In genomic region chr12:105613559-105613958, GRCm38 (mm10) we compare ENCODE assay signal across 21 mouse cellular contexts. TPM values are rescaled to one million over a fixed set of nuclear protein-coding genes. Genes with fewer than 3 reads are reported as not detected.
A peak's percentile ranks its signal among the peaks of the same experiment; 100 is the strongest.
DNase-seq lines count a peak whose midpoint lies in the region; TF ChIP-seq lines count a peak whose summit lies in the region.
"Had no signal": no experiment of that assay in that cellular context is flagged by ENCODE, and none has a peak within 500 bp of the region (broad histone marks: within the 10 kb centered on the region; RNA-seq: fewer than 3 reads in every experiment).

No protein-coding gene starts in this region.

- no peak for TF ChIP-seq CTCF in gastrocnemius, adult 2 months (IDR thresholded peaks at IDR 0.05)

- no peak overlapping the region for H3K27ac ChIP-seq in gastrocnemius, adult 2 months
- H3K27ac ChIP-seq: embryonic facial prominence, embryonic 10.5 days; embryonic facial prominence, embryonic 12.5 days; forebrain, embryonic 13.5 days; forebrain, embryonic 15.5 days had no signal

- no peak overlapping the region for H3K4me3 ChIP-seq in gastrocnemius, adult 2 months
- H3K4me3 ChIP-seq: embryonic facial prominence, embryonic 10.5 days; embryonic facial prominence, embryonic 12.5 days; forebrain, embryonic 13.5 days; forebrain, embryonic 15.5 days had no signal

- intact Hi-C loops in gastrocnemius, adult 2 months (cut with DNase I): no loop called here
- intact Hi-C loops in left cerebral cortex, postnatal 14 days (cut with DNase I): loop anchor here (2.0 to 5.0 kb wide), 2 partner anchors 115 to 181 kb away; no protein-coding TSS in a partner anchor

- peak; percentile 5 for DNase-seq in gastrocnemius, adult 2 months
- DNase-seq in gastrocnemius, postnatal 25 days: no peak
- peak; percentile 4 for DNase-seq in urinary bladder, postnatal 10 days (ENCODE audit: low spot score)
- DNase-seq in urinary bladder, adult 18-20 months (ENCODE audit: low spot score in 2 of 2): no peak
- DNase-seq in telencephalon, adult 2 months (ENCODE audit: low read depth, low spot score): peak; percentile 21
- no peak for DNase-seq in left cerebral cortex, postnatal 14 days (ENCODE audit: low spot score in 2 of 2)
- DNase-seq: adrenal gland, adult 2 months; adrenal gland, postnatal 10 days; adrenal gland, postnatal 25 days; cerebellum, adult 11-12 months; cerebellum, adult 2 months; cerebellum, adult 9-10 months; cerebellum, postnatal 10 days; cerebellum, postnatal 25 days had no signal

RNA-seq across cellular contexts. Expression of gene Bdkrb1, which starts 10.7 kb away (rescaled TPM):
- total RNA-seq in gastrocnemius, adult 2 months (2021): under 1 TPM in 1 of 2 experiments, not detected in 1; 0.28 TPM
- total RNA-seq in gastrocnemius, postnatal 25 days (2021): not detected
- not detected for total RNA-seq in left cerebral cortex, postnatal 14 days (2021)
- total RNA-seq: adrenal gland, adult 2 months; adrenal gland, postnatal 10 days; adrenal gland, postnatal 25 days; adrenal gland, postnatal 4 days; ES-E14; MEL had no signal

RNA-seq across cellular contexts. Expression of gene Bdkrb2, which starts 50.5 kb away (rescaled TPM):
- total RNA-seq in gastrocnemius, adult 2 months (2021): under 1 TPM; 0.39 to 0.82 TPM
- total RNA-seq in gastrocnemius, postnatal 25 days (2021): under 1 TPM; 0.35 to 0.49 TPM
- total RNA-seq in left cerebral cortex, postnatal 14 days (2021): under 1 TPM; 0.19 to 0.64 TPM
- total RNA-seq: MEL had no signal

Comparison
In these comparisons a context has a peak if more than half of its experiments do, and no peak if none do; other contexts are left out.
1. DNase-seq: peak in gastrocnemius, adult 2 months (single experiment), urinary bladder, postnatal 10 days (single experiment) and telencephalon, adult 2 months (single experiment); none in gastrocnemius, postnatal 25 days (single experiment), urinary bladder, adult 18-20 months (0 of 2) and left cerebral cortex, postnatal 14 days (0 of 2).